Mouse (Mus musculus) stomach, postnatal 0 days (tissue): ENCODE measurements at regions not wholly inside any gene's neighbourhood (a gene's known extent, or its start where the extent isn't known, plus 50 kb on each side); places are given as distances from the start of the nearest gene placed in this dataset.

Experiments used
- CTCF ChIP-seq: IDR thresholded peaks from 2 replicates; pipeline ENCODE4 v1.5.1; 2016; ENCODE audit warnings: antibody characterized with exemption, low read depth, mild to moderate bottlenecking, moderate library complexity
- EP300 ChIP-seq: optimal IDR thresholded peaks from 2 replicates; pipeline ENCODE3; 2016; ENCODE audit warnings: antibody characterized with exemption

DNA sequence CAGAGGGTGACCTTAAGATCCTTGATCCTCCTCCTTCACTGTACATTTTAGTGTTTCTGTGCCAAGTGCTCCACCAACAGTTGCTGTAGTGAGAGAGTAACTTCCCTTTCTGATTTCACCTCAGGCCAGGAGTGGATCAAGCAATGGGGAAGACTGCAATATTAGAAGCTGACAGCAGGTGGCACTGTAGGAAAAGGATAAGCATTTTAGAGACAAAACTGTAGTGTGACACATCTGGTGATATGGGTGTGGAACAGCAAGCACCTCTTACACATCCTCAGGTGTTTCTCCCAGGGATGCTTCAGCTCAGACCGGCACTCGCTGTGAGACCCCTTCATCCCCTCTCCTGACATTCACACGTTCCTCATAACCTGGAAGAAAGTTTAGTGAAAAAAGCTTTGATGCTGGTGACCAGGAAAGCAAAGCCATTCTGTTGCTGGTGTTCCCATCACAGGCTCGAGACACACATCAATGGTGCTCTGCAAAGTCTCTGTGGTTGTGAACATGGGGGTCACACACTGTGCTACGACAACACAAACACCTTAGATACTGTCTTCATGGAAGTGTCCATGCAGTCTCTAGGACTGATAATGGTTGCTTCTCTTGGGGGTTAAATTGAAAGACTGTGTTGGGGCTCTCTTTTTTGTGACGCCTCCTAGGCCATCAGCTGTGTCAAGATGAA, 151.0 kb upstream of the Spin1 start:
- TF ChIP-seq CTCF, result peak; percentile 97
- no peak for TF ChIP-seq EP300
